Mouse (Mus musculus) 3134 (cell line): ENCODE results near the gene Gm45623.

Experiments used
- DNase-seq: peaks from one replicate; pipeline ENCODE4 v3.0.0-alpha.2; 2011; ENCODE audit warnings: low spot score; ENCODE audit not compliant: insufficient read length; ENCODE audit errors: extremely low read depth

Gm45623 gene

GRCm38 (mm10) chr13:56755871-56756270 is 2.2 kb upstream of the Gm45623 start:
- DNase-seq = no peak

- DNase-seq = no peak
Measured at GRCm38 (mm10) chr13:56752474-56753191, 994 bp downstream of the Gm45623 start.

GRCm38 (mm10) chr13:56751774-56752173 is 1.9 kb downstream of the Gm45623 start:
- no peak for DNase-seq

- DNase-seq = no peak
Measured at GRCm38 (mm10) chr13:56749377-56749776, 4.2 kb downstream of the Gm45623 start.

GRCm38 (mm10) chr13:56747554-56747953 is 6.1 kb downstream of the Gm45623 start:
- DNase-seq = no peak

- no peak for DNase-seq
Measured at GRCm38 (mm10) chr13:56746739-56747532, 6.7 kb downstream of the Gm45623 start.

- no peak for DNase-seq
Measured at GRCm38 (mm10) chr13:56742325-56742901, 11.2 kb downstream of the Gm45623 start.

GRCm38 (mm10) chr13:56741691-56742090 is 11.9 kb downstream of the Gm45623 start:
- no peak for DNase-seq

GRCm38 (mm10) chr13:56740496-56740895 is 13.1 kb downstream of the Gm45623 start:
- DNase-seq = no peak

- DNase-seq = no peak
Measured at GRCm38 (mm10) chr13:56739556-56739955, 14.1 kb downstream of the Gm45623 start.

GRCm38 (mm10) chr13:56735212-56735875 is 18.3 kb downstream of the Gm45623 start:
- DNase-seq = no peak

- no peak for DNase-seq
Measured at GRCm38 (mm10) chr13:56734617-56735016, 19.0 kb downstream of the Gm45623 start.

GRCm38 (mm10) chr13:56729046-56729445 is 24.6 kb downstream of the Gm45623 start:
- DNase-seq = no peak

- DNase-seq = no peak
Measured at GRCm38 (mm10) chr13:56726551-56726950, 27.1 kb downstream of the Gm45623 start.

GRCm38 (mm10) chr13:56712221-56712620 is 41.4 kb downstream of the Gm45623 start:
- no peak for DNase-seq

- DNase-seq = no peak
Measured at GRCm38 (mm10) chr13:56710620-56711019, 43.0 kb downstream of the Gm45623 start.

- DNase-seq = no peak
Measured at GRCm38 (mm10) chr13:56707606-56708005, 46.0 kb downstream of the Gm45623 start.

GRCm38 (mm10) chr13:56707111-56707510 is 46.5 kb downstream of the Gm45623 start:
- DNase-seq = no peak

- no peak for DNase-seq
Measured at GRCm38 (mm10) chr13:56704596-56704995, 49.0 kb downstream of the Gm45623 start.

- no peak for DNase-seq
Measured at GRCm38 (mm10) chr13:56703871-56704321, 49.7 kb downstream of the Gm45623 start.
